Mouse (Mus musculus) C2C12 (cell line): Measurements from ENCODE around the gene Rbfox3. TPM values are rescaled to one million over a fixed set of nuclear protein-coding genes. Genes with fewer than 3 reads are reported as not detected.

Experiments
- H3K27me3 ChIP-seq: one replicate; pipeline ENCODE4 v1.6.1; 2011; ENCODE audit not compliant: control insufficient read depth, insufficient read depth, insufficient read length
- H3K36me3 ChIP-seq: one replicate; pipeline ENCODE4 v1.6.1; 2011; ENCODE audit not compliant: control insufficient read depth, insufficient read depth
- H3K4me3 ChIP-seq: one replicate; pipeline ENCODE4 v1.5.1; 2011; ENCODE audit warnings: mild to moderate bottlenecking, control low read depth; ENCODE audit not compliant: poor library complexity, insufficient read depth, severe bottlenecking
- H3K79me2 ChIP-seq: one replicate; pipeline ENCODE4 v1.6.1; 2011; ENCODE audit not compliant: control insufficient read depth, insufficient read depth
- H3K79me3 ChIP-seq: one replicate; pipeline ENCODE4 v1.6.1; 2011; ENCODE audit warnings: low read depth, control low read depth
- H3ac ChIP-seq: one replicate; pipeline ENCODE3; 2011; ENCODE audit warnings: low read depth; ENCODE audit not compliant: control insufficient read depth, insufficient read length
- CEBPB ChIP-seq: IDR thresholded peaks from one replicate; pipeline ENCODE4 v1.6.1; 2011; ENCODE audit warnings: low read depth, mild to moderate bottlenecking, control low read depth, moderate library complexity
- CTCF ChIP-seq: IDR thresholded peaks from one replicate; pipeline ENCODE4 v1.5.1; 2011; ENCODE audit not compliant: control insufficient read depth, insufficient read depth, insufficient read length
- FOSL1 ChIP-seq: IDR thresholded peaks from one replicate; pipeline ENCODE4 v1.8.0; 2011; ENCODE audit warnings: mild to moderate bottlenecking, low read length; ENCODE audit not compliant: poor library complexity, insufficient read depth, severe bottlenecking
- MAX ChIP-seq: IDR thresholded peaks from one replicate; pipeline ENCODE4 v1.6.1; 2011; ENCODE audit warnings: mild to moderate bottlenecking, control low read depth
- MYOD1 ChIP-seq: IDR thresholded peaks from one replicate; pipeline ENCODE4 v1.6.1; 2011; ENCODE audit warnings: low read depth; ENCODE audit not compliant: control insufficient read depth, insufficient read length
- MYOG ChIP-seq: IDR thresholded peaks from one replicate; pipeline ENCODE4 v1.6.1; 2011; ENCODE audit not compliant: control insufficient read depth, insufficient read length; ENCODE audit errors: extremely low read depth
- USF1 ChIP-seq: IDR thresholded peaks from one replicate; pipeline ENCODE4 v1.6.1; 2011; ENCODE audit warnings: low read depth, mild to moderate bottlenecking, control low read depth, moderate library complexity
- polyA plus RNA-seq: library from polyadenylated mRNA; unstranded; fragments of >200 nt; fragmentation: generic; extraction: Trizol; gene quantifications from one replicate; pipeline ENCODE4 v1.2.1, GENCODE M21; 2012; ENCODE audit warnings: missing spikeins

Rbfox3 gene
- polyA plus RNA-seq, 1 experiment: not detected

GRCm38 (mm10) chr11:118728797-118729196, 182.6 kb downstream of the Rbfox3 start:
- H3K36me3 ChIP-seq: no peaks in the 10 kb centered on the region
- H3K79me3 ChIP-seq: no peaks in the 10 kb centered on the region
- TF ChIP-seq MAX: no peak
- no peak for TF ChIP-seq CEBPB
- TF ChIP-seq FOSL1: no peak
- no peak for TF ChIP-seq MYOG
- TF ChIP-seq MYOD1: no peak
- TF ChIP-seq CTCF: no peak
- no peak for TF ChIP-seq USF1
- no peaks in the 10 kb centered on the region for H3K79me2 ChIP-seq
- no peak overlapping the region for H3K4me3 ChIP-seq
- peaks cover 36% of the 10 kb centered on the region for H3K27me3 ChIP-seq
- H3ac ChIP-seq: no peak overlapping the region

GRCm38 (mm10) chr11:118728083-118728551, 183.3 kb downstream of the Rbfox3 start:
- H3K79me2 ChIP-seq: no peaks in the 10 kb centered on the region
- H3K79me3 ChIP-seq: no peaks in the 10 kb centered on the region
- no peak overlapping the region for H3K4me3 ChIP-seq
- H3K27me3 ChIP-seq: peaks cover 31% of the 10 kb centered on the region
- H3ac ChIP-seq: no peak overlapping the region
- no peaks in the 10 kb centered on the region for H3K36me3 ChIP-seq
- TF ChIP-seq MYOD1 (no peak), MAX (no peak), CEBPB (no peak), CTCF (no peak), FOSL1 (no peak), MYOG (no peak), USF1 (no peak)

- Histone ChIP-seq H3K79me2 (no peaks in the 10 kb centered on the region), H3K79me3 (no peaks in the 10 kb centered on the region), H3ac (no peak overlapping the region), H3K27me3 (peaks cover 36% of the 10 kb centered on the region), H3K36me3 (no peaks in the 10 kb centered on the region), H3K4me3 (no peak overlapping the region)
- TF ChIP-seq MAX (no peak), USF1 (no peak), FOSL1 (no peak), MYOD1 (no peak), CTCF (no peak), MYOG (no peak), CEBPB (no peak)
Observed at GRCm38 (mm10) chr11:118726430-118726829, 185.0 kb downstream of the Rbfox3 start.

- Histone ChIP-seq H3K79me3 (no peaks in the 10 kb centered on the region), H3K36me3 (no peaks in the 10 kb centered on the region), H3K4me3 (no peak overlapping the region), H3K27me3 (peaks cover 36% of the 10 kb centered on the region), H3ac (no peak overlapping the region), H3K79me2 (no peaks in the 10 kb centered on the region)
- TF ChIP-seq CEBPB (no peak), MAX (no peak), USF1 (no peak), MYOD1 (no peak), CTCF (no peak), FOSL1 (no peak), MYOG (no peak)
Observed at GRCm38 (mm10) chr11:118724423-118724822, 187.0 kb downstream of the Rbfox3 start.

GRCm38 (mm10) chr11:118723166-118723565, 188.2 kb downstream of the Rbfox3 start:
- Histone ChIP-seq H3K79me3 (no peaks in the 10 kb centered on the region), H3K36me3 (no peaks in the 10 kb centered on the region), H3K4me3 (no peak overlapping the region), H3ac (no peak overlapping the region), H3K27me3 (peaks cover 28% of the 10 kb centered on the region), H3K79me2 (no peaks in the 10 kb centered on the region)
- TF ChIP-seq CTCF (no peak), CEBPB (no peak), MAX (no peak), FOSL1 (no peak)

GRCm38 (mm10) chr11:118721898-118722297, 189.5 kb downstream of the Rbfox3 start:
- Histone ChIP-seq H3K4me3 (no peak overlapping the region), H3K36me3 (no peaks in the 10 kb centered on the region), H3K27me3 (peaks cover 37% of the 10 kb centered on the region), H3K79me3 (no peaks in the 10 kb centered on the region), H3K79me2 (no peaks in the 10 kb centered on the region), H3ac (no peak overlapping the region)
- TF ChIP-seq CTCF: no peak
- TF ChIP-seq MAX: no peak
- TF ChIP-seq USF1: no peak
- TF ChIP-seq FOSL1: no peak
- TF ChIP-seq CEBPB: no peak
- TF ChIP-seq MYOG: no peak
- no peak for TF ChIP-seq MYOD1
